In the genomic region with DNA sequence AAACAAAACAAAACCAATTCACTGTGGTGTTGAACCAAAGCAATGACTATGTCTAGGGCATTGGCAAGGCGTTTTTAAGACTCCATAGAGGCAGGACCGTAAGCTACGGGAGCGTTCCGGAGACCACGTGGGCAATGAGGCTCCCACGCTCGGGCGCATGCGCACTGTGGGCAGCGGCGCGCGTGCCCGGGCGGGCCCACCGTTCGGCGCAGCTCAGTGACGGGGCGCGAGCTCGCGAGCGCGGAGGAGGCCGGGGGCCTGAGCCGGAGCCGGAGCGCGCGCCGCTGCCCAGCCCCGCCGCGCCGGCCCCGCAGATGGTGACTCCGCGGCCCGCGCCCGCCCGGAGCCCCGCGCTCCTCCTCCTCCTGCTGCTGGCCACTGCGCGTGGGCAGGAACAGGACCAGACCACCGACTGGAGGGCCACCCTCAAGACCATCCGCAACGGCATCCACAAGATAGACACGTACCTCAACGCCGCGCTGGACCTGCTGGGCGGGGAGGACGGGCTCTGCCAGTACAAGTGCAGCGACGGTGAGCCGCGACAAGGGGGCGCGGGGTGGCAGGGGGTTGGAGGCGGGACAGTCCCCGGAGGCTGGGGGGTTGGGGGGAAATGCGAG, we compare ENCODE assay signal across 8 mouse cellular contexts. TPM values are rescaled to one million over a fixed set of nuclear protein-coding genes. Genes with fewer than 3 reads are reported as not detected.
DNase-seq lines count a peak whose midpoint lies in the region; TF ChIP-seq lines count a peak whose summit lies in the region.

Gene Pla2g12a, plus strand, starts transcription at position 202 of the 617 bp plus-strand sequence.

- DNase-seq in adrenal gland, adult (ENCODE audit: inconsistent age in 2 of 2, low spot score in 1 of 2), result peak; percentile 94 to 97
- peak; percentile 93 for DNase-seq in embryo, embryonic 10 days (ENCODE audit: low spot score)
- peak; percentile 93 for DNase-seq in gastrocnemius, postnatal 10 days
- peak; percentile 66 for DNase-seq in hindlimb bud, embryonic 11.5 days (ENCODE audit: extremely low spot score, low read depth, low spot score)
- DNase-seq in left cerebral cortex, adult 2 months (ENCODE audit: extremely low spot score in 1 of 2, low spot score in 2 of 2), result peak; percentile 94 to 97
- peak; percentile 94 for DNase-seq in right cerebral cortex, adult 18-20 months
- DNase-seq in urinary bladder, adult 2 months (ENCODE audit: low spot score), result peak; percentile 88

- peak within 1 kb of the TSS; percentile 82 for H3K4me3 ChIP-seq in left cerebral cortex, adult 2 months
- peak within 1 kb of the TSS; percentile 28 for H3K4me3 ChIP-seq in macrophage (ENCODE audit: inconsistent target)

- H3K36me3 ChIP-seq in macrophage (ENCODE audit: inconsistent target), result no peaks in the 10 kb centered on the region

- TF ChIP-seq CTCF in left cerebral cortex, adult 2 months (IDR thresholded peaks at IDR 0.05), result peak; percentile 2

- WGBS in macrophage (ENCODE audit: missing documents), result 1% methylated on average over 61 of the region's 66 CpGs

- peak within 1 kb of the TSS; percentile 87 for H3K27ac ChIP-seq in left cerebral cortex, adult 2 months
- H3K27ac ChIP-seq in macrophage, result no peak within 1 kb of the TSS

- intact Hi-C loops in left cerebral cortex, adult 2 months (cut with DNase I), result loop anchor here (1.0 to 5.0 kb wide), 2 partner anchors 47 to 184 kb away; partner anchors contain the start of genes Gar1 and Sec24b

- H3K79me2 ChIP-seq in macrophage (ENCODE audit: inconsistent target), result no peaks in the 10 kb centered on the region

RNA-seq across cellular contexts. Expression of gene Pla2g12a, which starts in this region (rescaled TPM):
- 10 to 100 TPM; 18.4 to 22.9 TPM for total RNA-seq in gastrocnemius, postnatal 10 days (2021)
- 10 to 100 TPM; 17.6 to 17.9 TPM for total RNA-seq in left cerebral cortex, adult 2 months (2021)
- total RNA-seq in macrophage (2018; cell fraction: chromatin; rRNA removed), result 1 to 10 TPM in 19 of 26 experiments, under 1 TPM in 6, not detected in 1; 0.46 to 4.9 (median 2.0) TPM
- 10 to 100 TPM in 9 of 26 experiments, 1 to 10 TPM in 17; 4.4 to 12.5 (median 8.0) TPM for total RNA-seq in macrophage (2018; cell fraction: cytosol; rRNA removed)
- total RNA-seq in macrophage (2018; cell fraction: nucleus; rRNA removed), result 1 to 10 TPM; 1.2 to 8.7 (median 3.0) TPM
- 7.3 to 12.6 TPM (median 8.2 TPM) in 3 replicates for polyA plus RNA-seq in macrophage (2018)
- 20.2 and 23.8 TPM in 2 replicates for polyA plus RNA-seq in urinary bladder, adult 2 months (2012; rRNA removed)
